Mouse (Mus musculus): ENCODE measurements around the gene Themis3.
"Not testable (repeated sequence)": the region's sequence is repeated elsewhere in the genome, so short reads cannot be mapped to it uniquely, and the experiment has no call there.

The Themis3 gene

GRCm38 (mm10) chr17:66558404-66559317 is 35.8 kb downstream of the Themis3 start:
- no peak for DNase-seq (ENCODE audit: low spot score)

GRCm38 (mm10) chr17:66552690-66553089 is 41.7 kb downstream of the Themis3 start:
- DNase-seq (ENCODE audit: low spot score) = no peak

GRCm38 (mm10) chr17:66550486-66550885 is 43.9 kb downstream of the Themis3 start:
- no peak for DNase-seq (ENCODE audit: low spot score)

GRCm38 (mm10) chr17:66532285-66532684 is 62.1 kb downstream of the Themis3 start:
- no peak for DNase-seq (ENCODE audit: low spot score)

- no peak for DNase-seq (ENCODE audit: low spot score)
Measured at GRCm38 (mm10) chr17:66523396-66523795, 71.0 kb downstream of the Themis3 start.

- DNase-seq (ENCODE audit: low spot score) = not testable (repeated sequence)
Measured at GRCm38 (mm10) chr17:66522631-66523030, 71.8 kb downstream of the Themis3 start.

- peak; percentile 86 for DNase-seq (ENCODE audit: low spot score)
Measured at GRCm38 (mm10) chr17:66519554-66520553, 74.6 kb downstream of the Themis3 start, which contains the start of gene Rab12. Gene Rab12, minus strand, starts transcription at chr17:66519729.

- no peak for DNase-seq (ENCODE audit: low spot score)
Measured at GRCm38 (mm10) chr17:66518877-66519553, 75.4 kb downstream of the Themis3 start.

- no peak for DNase-seq (ENCODE audit: low spot score)
Measured at GRCm38 (mm10) chr17:66516953-66517352, 77.5 kb downstream of the Themis3 start.

GRCm38 (mm10) chr17:66514288-66514995 is 80.0 kb downstream of the Themis3 start:
- DNase-seq (ENCODE audit: low spot score) = no peak

- no peak for DNase-seq (ENCODE audit: low spot score)
Measured at GRCm38 (mm10) chr17:66512202-66512956, 82.0 kb downstream of the Themis3 start.

GRCm38 (mm10) chr17:66510221-66510683 is 84.2 kb downstream of the Themis3 start:
- no peak for DNase-seq (ENCODE audit: low spot score)

- no peak for DNase-seq (ENCODE audit: low spot score)
Measured at GRCm38 (mm10) chr17:66507049-66507954, 87.1 kb downstream of the Themis3 start.

GRCm38 (mm10) chr17:66504964-66505363 is 89.5 kb downstream of the Themis3 start:
- DNase-seq (ENCODE audit: low spot score) = no peak

Data from layer of hippocampus, adult 11-12 months (tissue).